Mouse (Mus musculus): ENCODE data around the gene Rhot1.
"Not testable (repeated sequence)": the region's sequence is repeated elsewhere in the genome, so short reads cannot be mapped to it uniquely, and the experiment has no call there.

Rhot1 gene

GRCm38 (mm10) chr11:80193827-80194226, 15.0 kb upstream of the Rhot1 start:
- DNase-seq (ENCODE audit: low read depth, low spot score): no peak

DNA sequence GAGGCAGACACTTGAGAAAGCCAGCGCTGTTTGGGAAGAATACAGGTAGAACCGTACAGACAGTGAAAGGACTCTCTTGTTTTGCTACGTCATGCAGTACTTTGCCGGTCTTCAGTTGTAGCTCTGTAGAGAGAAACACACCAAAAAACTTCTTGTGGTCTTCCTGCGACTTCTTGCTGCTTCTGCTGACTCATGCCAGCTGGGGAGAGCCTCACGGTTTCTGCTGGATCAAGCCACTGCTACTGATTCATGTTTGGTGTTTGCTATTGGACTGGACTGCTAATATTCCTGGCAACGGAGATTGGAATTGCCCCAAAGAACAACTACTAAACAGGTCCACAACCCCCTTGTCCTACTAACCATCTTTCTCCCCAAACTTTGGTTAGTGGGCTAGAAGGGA, 12.5 kb upstream of the Rhot1 start:
- DNase-seq (ENCODE audit: low read depth, low spot score): no peak

DNA sequence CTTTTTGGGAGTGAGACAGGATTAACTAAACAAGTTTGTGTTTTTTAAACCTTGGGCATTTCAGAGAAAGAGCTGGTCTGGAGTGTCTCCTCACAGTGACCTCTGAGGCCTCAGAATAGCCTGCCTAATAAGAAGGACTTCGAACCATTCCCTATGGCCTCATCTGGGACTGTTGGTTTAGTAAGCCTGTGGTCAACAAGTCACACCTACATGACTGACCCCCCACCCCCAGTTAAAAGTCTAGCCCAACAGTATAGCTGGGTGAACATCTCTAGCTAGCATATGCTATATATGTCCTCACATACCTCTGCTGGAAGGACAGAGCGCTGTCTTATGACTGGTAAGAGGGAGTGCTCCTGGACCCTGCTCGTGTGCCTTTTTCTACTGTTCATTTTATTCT, 9.5 kb upstream of the Rhot1 start:
- DNase-seq (ENCODE audit: low read depth, low spot score): no peak

DNA sequence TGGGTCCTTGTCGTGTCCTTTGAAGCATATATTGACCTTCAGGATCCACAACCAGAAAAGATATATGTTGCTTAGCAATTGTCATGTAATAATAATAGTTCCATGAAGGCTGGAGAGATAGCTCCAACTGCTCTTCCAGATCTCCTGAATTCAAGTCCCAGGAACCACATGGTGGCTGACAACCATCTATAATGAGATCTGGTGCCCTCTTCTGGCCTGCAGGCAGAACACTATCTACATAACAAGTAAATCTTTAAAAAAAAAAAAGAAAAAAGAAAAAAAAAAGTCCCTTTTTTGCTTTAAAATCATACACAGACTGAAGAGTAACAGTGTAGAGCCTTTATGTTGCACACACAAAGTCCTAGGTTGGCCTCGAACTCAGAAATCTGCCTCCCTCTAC, 9.0 kb upstream of the Rhot1 start:
- no peak for DNase-seq (ENCODE audit: low read depth, low spot score)

DNA sequence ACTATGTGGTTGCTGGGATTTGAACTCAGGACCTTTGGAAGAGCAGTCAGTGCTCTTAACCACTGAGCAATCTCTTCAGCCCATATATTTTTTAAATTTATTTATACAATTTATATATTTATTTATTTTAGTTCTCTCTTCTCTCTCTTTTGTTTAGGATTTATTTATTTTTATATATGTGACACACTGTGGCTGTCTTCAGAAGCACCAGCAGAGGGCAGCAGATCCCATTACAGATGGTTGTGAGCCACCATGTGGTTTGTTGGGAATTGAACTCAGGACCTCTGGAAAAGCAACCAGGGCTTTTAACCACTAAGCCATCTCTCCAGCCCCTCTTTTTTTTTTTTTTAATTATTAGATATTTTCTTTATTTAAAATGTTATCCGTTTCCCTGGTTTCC, 8.5 kb upstream of the Rhot1 start:
- no peak for DNase-seq (ENCODE audit: low read depth, low spot score)

GRCm38 (mm10) chr11:80202296-80202695, 6.5 kb upstream of the Rhot1 start:
- no peak for DNase-seq (ENCODE audit: low read depth, low spot score)

GRCm38 (mm10) chr11:80204037-80204436, 4.8 kb upstream of the Rhot1 start:
- DNase-seq (ENCODE audit: low read depth, low spot score): no peak

GRCm38 (mm10) chr11:80204941-80205340, 3.9 kb upstream of the Rhot1 start:
- DNase-seq (ENCODE audit: low read depth, low spot score): no peak

- no peak for DNase-seq (ENCODE audit: low read depth, low spot score)
These were observed 357 bp upstream of the Rhot1 start for GRCm38 (mm10) chr11:80208465-80208859.

- no peak for DNase-seq (ENCODE audit: low read depth, low spot score)
These were observed 1.5 kb downstream of the Rhot1 start for GRCm38 (mm10) chr11:80210321-80210720.

- DNase-seq (ENCODE audit: low read depth, low spot score): no peak
These were observed 3.5 kb downstream of the Rhot1 start for GRCm38 (mm10) chr11:80212282-80212681.

DNA sequence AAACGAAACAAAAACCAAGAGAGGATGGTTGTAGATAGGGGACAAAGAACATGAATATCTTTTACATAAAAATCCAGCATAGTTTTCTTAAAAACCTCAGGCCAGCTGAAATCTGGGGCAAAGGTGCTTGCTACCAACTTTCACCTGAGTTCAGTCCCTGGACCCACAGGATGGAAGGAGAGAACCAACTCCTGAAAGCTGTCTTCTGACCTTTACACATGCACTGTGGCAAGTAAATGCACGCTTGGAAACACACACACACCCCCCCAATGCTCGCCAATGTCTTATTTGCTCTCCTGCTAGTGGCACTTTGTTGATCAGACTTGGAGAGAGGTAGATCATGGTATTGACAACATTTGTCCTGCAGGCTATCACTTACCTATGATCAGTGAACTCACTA, 6.5 kb downstream of the Rhot1 start:
- no peak for DNase-seq (ENCODE audit: low read depth, low spot score)

DNA sequence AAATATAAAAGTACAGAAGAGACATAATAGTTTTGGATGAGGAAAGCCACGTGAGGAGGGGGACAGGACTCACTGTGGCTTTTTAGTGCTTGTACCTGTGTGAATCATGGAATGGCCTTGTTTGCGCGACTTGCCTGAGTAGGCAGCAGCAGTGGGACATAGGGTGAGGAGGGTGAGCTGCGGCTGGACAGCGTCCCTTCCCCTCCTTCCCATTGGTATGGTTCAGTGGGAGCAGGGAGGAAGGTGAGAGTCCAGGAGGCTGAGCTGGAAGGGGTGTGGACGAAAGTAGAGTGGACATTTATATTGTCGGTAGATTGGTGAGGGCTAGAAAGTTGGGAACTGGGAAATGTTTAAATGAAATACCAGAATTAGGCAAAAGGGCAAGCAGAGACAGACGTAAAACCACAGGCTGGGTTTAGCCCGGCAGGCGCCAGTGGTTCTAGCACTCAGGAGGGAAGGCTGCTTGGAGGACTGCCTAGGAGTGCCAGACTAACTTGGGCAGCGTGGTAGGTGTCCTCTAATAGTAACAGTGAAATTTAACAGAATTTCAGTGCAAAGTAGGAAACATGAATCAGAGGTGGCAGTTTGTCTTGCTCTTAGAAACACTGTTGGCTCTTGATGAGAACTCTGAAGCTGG, 10.0 kb downstream of the Rhot1 start:
- no peak for DNase-seq (ENCODE audit: low read depth, low spot score)

DNA sequence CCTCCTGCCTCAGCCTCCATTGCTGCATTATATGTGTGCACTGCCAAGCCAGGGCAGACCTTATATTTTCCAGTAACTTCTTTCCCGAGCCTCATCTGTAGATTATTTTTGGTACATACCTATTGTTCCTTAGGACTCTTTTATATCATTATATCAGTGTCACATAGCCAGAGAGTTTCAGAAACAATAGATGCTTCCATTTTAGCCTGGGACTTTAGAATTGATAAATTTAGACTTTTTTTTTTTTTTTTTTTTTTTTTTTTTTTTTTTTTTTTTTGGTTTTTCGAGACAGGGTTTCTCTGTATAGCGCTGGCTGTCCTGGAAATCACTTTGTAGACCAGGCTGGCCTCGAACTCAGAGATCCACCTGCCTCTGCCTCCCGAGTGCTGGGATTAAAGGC, 21.2 kb downstream of the Rhot1 start:
- not testable (repeated sequence) for DNase-seq (ENCODE audit: low read depth, low spot score)

DNA sequence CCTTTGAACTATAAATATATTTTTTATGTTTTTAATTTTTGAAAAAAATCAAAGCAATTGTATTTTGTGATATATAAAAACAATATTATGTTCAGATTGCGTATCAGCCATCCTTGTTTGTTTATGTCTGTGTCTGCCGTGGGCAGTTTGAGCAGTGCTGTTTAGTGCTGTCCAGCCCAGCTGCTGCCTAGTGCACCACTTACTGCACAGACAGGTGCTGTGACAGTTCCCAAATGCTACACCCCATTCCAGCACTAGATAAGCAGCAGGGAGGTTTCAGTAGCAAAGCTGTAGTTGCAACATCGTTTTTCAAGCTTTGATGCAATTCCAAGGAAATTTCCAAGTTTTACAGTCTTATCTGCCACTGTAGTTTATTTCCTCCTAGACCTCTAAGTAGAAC, 28.5 kb downstream of the Rhot1 start:
- no peak for DNase-seq (ENCODE audit: low read depth, low spot score)

GRCm38 (mm10) chr11:80238306-80238705, 29.5 kb downstream of the Rhot1 start:
- DNase-seq (ENCODE audit: low read depth, low spot score): no peak

- no peak for DNase-seq (ENCODE audit: low read depth, low spot score)
These were observed 38.2 kb downstream of the Rhot1 start for GRCm38 (mm10) chr11:80247026-80247425.

- no peak for DNase-seq (ENCODE audit: low read depth, low spot score)
These were observed 39.7 kb downstream of the Rhot1 start for GRCm38 (mm10) chr11:80248531-80248930.

- no peak for DNase-seq (ENCODE audit: low read depth, low spot score)
These were observed 55.3 kb downstream of the Rhot1 start for GRCm38 (mm10) chr11:80264137-80264536.

GRCm38 (mm10) chr11:80271096-80271495, 62.3 kb downstream of the Rhot1 start:
- DNase-seq (ENCODE audit: low read depth, low spot score): no peak

GRCm38 (mm10) chr11:80275011-80275410, 66.2 kb downstream of the Rhot1 start:
- DNase-seq (ENCODE audit: low read depth, low spot score): no peak

DNA sequence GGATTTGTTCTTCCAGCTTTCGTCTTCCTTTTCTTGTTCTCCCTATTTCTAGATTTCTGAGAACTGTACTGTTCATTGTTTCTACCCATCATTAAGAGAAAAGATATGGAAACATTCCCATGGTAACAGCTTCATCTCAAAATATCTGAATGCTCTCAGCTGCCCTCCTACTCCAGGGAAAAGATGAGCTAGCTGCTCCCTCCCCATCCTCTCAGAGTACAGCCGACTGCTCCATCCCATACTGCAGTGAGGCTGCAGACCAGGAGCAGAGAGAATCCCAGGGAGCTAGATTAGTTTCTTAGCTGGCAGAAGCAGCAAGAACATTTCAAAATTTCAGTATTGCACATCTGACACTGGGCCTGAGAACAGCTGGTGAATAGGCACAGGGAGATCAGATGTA, 69.2 kb downstream of the Rhot1 start:
- DNase-seq (ENCODE audit: low read depth, low spot score): no peak

- no peak for DNase-seq (ENCODE audit: low read depth, low spot score)
These were observed 75.0 kb downstream of the Rhot1 start for GRCm38 (mm10) chr11:80283786-80284185.

GRCm38 (mm10) chr11:80284641-80285040, 75.8 kb downstream of the Rhot1 start:
- no peak for DNase-seq (ENCODE audit: low read depth, low spot score)
